Mouse (Mus musculus) adrenal gland (tissue): ENCODE data around the gene Hsd17b14.

ENCODE experiments used
- intact Hi-C: fragments of 180-260 bp; cut with DNase I; formaldehyde crosslinking; loops from one replicate; pipeline ENCODE4 v1.15.1; 2025

Gene Hsd17b14

DNA sequence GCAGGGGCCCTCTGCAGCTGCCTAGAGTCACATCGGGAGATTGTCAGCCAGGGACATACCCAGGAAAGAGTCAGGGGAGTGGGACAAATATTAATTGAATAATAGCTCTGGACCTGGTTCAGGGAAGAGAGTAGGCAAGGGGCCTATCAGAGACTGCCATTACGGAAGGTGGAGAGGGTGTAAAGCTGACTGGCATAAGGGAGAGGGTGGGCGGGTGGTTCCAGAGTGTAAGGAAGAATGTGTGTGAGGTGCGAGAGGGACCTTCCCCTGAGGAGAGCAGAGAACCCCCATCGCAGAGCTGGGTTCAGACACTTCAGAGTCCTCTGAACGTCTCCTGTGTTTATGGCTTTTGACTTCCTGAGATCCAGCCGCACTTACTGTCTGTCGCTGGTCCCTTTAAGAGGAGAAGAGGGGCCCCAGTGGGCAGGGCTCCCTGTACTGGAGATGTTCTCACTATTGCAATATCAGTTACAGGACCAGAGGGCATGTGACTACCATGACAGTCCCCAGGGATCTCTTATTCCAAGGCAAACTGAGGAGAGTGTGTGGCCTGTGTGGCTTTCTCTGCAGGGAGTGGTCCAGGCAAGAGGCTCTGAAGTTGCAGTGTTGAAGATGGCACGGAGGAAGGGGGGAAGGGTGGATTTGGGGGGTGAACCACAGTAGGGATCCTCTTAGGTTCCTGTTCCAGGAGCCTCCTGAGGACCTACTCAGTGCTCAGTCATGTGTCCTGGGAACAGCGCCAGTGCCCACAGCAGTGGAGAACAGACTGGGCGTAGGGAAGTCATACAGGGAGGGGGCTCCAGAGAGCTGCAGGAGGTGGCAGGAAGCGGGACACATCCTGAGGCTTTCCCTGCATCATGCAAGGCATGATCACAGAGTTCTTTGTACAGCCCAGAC lies 7.2 kb downstream of the Hsd17b14 start:
- intact Hi-C loops: loop anchor here (5.0 kb wide), 1 partner anchor 110 kb away; no protein-coding TSS in a partner anchor

DNA sequence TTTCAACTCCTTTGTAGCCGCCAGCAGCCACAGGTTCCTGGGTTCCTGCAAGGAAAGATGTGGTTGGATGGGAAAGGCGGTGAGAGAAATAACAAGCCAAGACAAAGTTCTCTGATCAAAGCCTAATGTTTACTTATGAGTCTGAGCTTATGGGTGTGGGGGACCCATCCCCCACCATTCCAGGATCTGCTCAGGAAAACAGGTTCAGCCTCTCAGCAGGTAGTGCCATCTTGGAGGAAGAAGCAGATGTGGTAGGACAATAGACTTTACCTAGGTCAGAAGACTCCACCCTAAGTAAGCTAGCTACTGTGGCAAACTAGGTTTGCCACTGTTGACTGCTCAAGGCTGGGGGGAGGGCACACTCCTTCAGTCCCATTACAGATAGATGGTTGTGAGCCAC lies 10.1 kb downstream of the Hsd17b14 start:
- intact Hi-C loops: loop anchor here (5.0 kb wide), 1 partner anchor 113 kb away; no protein-coding TSS in a partner anchor

DNA sequence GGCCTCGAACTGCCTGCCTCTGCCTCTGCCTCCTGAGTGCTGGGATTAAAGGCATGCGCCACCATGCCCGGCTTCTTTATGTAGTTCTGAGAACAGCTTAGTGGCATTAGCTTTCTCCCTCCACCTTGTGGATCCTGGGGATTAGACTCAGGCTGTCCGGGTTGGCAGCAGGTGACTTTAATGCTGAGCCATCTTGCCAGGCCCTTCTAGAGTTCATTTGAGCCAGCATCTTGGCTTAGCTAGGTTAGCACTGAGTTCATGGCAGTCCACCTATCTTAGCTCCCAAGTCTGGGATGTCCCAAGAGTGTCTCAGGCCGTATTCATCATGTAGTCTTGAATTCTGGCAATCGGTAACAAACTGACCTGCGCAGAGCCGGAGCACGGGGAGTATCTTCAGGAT lies 10.8 kb downstream of the Hsd17b14 start:
- intact Hi-C loops: no loop called here

DNA sequence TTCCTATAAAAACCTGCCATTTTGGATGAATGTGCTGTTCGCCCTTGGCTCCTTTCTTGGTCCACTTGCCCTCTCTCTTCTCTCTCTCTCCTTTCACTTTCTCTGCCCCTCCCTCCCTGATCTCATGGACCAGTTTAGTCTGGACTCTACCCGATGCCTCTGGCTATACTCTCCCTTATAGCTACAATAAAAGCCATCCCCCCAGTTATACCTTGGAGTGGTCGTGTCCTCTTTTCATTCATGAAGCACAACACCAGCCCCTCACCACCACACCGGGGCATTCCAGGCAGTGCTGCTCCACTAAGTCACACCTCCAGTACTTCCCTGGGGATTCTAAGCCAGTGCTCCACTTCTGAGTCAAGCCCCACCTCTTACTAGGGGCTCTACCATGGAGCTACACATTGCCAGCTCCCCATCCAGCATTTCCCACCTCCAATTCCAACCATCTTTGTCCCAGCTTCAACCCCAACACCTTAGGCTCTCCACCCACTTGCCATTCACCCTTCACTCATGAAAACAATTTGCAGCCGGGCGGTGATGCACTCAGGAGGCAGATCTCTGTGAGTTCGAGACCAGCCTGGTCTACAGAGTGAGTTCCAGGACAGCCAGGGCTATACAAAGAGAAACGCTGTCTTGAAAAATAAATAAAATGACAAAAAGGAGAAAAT lies 12.6 kb downstream of the Hsd17b14 start:
- intact Hi-C loops: no loop called here

DNA sequence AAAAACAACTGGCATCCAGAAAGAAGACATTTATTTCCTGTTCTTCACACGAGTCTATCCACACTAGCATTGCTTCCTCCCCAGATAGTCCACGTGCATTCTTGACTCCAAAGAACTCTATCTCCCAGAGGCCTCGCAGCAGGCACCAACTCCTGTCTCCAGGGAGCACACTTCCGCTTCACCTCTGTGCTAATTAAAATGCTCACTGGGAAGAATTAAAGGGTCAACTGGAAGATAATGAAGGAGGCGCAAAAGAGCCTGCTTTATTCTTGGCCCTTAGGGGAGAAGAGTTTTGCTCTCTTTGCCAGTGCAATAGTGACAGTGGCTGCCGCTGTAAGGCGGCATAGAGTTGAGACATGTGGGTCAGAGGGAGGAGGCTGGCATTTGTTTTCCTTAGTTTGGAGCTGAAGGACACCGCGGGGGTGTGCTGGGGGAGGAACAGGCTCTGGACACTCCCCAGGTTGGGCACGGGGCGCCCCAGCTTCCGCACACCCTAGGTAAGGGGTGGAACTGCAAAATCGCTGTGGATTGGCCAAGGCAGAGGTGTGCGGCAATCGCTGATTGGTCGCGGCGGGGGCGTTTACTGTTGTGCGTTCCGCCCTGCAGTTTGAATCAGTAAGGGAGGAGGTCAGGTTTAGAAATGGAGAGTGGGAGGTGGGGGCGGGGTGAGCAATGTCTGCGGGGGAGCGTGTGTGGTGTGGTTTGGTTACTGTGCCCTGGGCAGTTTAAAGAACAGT lies 13.3 kb downstream of the Hsd17b14 start:
- intact Hi-C loops: no loop called here

DNA sequence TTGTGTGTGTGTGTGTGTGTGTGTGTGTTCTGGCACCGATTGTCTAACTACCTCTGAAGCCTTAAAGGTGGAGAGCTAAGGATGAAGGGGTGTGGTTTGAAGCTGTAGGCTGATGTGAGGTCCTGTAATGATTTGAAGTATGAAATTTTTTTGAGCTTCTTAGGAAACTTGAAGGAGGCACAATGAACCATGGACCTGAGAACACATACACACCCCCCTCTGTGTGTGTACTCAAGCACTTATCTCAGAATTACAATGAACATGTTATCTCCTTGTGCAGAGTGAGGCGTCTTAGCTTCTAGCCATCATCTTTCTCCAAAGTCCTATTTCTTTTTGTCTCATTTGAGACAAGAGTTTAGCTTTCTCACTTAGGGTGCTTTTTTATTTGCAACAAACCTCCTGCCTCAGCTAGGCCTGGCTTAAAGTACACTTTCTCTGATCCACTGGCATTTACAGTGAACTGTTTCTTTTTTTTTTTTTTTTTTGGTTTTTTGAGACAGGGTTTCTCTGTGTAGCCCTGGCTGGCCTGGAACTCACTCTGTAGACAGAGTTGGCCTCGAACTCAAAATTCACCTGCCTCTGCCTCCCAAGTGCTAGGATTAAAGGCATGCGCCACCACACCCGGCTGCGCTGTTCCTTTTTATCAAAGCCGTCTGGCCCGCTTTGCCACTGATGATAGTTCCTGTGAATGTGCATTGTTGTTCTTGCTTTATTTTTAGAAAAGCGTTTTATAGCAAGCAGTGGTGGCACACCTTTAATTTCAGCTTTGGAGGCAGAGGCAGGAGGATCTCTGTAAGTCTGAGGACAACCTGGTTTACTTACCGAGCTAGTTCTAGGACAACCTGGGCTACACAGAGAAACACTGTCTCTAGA lies 14.1 kb downstream of the Hsd17b14 start:
- intact Hi-C loops: no loop called here

DNA sequence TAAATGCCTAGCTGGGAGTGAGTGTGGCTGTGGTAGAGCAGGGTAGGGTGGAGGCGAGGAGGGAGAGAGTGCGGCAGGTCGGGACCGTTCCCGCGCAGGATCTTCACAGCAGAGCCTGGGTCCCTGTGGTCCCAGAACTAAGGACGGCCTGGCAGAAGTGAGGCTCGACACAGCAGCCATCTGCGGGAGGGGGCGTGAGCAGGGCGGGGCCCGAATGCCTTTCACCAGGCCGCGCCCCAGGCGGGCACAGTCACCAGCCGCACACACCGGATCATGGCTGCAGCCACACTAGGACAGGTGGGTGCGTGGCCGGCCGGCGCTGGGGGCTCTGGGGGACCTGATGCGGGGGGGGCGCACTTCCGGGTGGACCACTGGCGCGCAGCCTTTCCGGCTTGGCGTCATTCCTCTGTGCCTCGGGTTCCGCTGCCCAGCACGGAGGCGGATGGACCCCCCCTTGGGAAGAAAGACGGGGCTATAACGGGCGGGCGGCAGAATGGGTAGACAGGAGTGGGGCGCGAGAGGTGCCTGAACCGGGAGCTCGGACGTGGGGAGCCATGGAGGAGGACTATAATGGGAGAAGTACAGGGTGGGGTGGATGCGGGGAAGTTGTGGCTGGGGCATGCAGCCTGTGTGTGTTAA lies 15.5 kb downstream of the Hsd17b14 start, which contains the start of gene Bcat2:
Gene Bcat2, plus strand, starts transcription at position 51 of the 639 bp plus-strand sequence.
- intact Hi-C loops: no loop called here

DNA sequence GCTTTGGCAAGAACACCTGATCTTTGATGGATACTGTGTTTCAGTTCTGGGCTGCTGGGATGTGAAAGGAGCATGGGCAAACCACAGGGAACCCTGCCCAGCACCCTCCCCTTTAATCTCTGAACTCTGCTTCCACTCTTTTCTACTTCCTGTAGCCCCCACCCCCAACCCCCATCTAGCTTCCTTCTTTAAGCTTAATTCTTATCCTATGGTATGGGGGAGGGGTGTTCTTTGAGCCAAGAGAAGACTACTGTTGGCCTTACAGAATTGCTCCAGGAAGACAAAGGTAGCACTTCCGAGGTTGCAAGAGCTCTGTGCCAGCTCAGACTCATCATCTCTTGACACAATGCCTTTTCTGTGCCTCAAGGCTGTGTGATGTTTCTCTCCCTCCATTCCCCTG lies 17.3 kb downstream of the Hsd17b14 start:
- intact Hi-C loops: no loop called here

DNA sequence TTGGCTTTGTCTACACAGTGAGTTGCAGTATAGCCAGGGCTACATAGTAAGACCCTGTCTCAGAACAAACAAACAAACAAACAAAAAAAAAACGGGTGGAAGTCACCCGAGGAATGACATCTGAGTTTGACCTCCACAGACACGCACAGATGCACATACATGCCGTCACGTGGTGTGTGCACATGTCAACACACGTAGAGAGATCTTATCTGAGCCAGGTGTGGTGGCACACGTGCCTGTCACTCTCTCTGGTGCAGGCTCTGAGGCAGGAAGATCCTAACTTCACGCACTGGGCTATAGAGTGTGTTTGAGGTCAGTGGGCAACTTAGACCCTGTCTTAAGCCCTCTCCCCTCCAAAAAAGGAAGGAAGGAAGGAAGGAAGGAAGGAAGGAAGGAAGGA lies 19.3 kb downstream of the Hsd17b14 start:
- intact Hi-C loops: no loop called here

DNA sequence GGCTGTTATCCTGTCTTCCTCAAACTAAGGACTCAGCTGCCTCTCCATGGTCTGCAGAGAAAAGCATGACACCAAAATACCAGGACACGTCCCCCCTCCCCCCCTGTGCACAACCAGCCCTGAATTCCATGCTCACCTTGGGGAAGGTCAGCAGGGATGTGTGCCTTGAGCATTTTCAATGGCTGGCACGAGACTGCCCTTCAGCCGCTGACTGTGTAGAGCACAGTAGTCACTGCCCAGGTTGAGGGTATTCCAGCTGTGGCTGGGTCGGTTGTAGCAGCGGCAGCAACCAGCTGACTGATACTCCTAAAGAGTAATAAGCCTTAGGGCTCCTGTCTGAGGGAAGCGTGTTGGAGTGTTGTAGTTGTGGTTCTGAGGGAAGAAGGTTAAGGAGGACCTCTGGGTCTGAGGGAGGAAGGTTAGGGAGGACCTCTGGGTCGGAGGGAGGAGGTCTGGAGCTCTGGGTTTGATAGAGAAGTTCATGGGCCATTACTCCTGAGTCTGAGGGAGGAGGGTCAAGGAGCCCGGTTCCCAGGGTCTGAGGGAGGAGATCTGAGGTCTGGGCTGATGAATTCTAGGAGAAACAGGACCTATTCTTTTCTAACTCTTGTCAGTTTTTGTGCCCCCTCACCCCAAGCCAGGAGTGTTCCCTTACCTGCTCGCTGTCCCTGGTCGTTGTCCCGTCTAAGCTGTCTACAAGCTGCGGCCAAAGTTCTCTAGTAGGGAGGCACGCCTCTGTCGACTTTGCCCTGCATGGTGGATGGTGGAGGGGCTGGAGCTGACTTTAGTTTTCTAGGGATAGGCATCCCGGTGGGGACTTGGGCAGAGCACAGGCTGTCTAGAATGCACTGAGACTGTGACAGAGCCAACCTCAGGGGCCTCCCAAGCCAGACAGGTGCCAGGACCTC lies 20.0 kb downstream of the Hsd17b14 start:
- intact Hi-C loops: no loop called here

DNA sequence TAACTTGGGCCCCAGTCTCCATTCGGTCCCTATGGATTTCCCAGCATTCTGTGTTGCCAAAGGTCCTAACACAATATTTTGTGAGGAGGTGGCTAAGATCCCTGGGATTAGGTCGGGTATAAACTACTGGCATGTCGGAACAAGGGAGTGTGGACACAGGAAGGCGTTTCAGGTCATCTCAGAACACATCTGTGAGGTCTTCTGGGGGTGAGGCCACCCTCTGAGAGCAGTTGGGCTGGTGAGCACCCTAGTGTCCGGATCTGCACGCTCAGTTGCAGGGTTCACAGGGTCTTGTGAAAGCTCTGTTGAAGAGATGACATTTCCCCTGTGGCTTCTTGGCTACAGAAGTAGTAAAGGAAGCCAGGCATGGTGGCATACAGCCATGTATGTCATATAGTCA lies 31.2 kb downstream of the Hsd17b14 start:
- intact Hi-C loops: no loop called here

DNA sequence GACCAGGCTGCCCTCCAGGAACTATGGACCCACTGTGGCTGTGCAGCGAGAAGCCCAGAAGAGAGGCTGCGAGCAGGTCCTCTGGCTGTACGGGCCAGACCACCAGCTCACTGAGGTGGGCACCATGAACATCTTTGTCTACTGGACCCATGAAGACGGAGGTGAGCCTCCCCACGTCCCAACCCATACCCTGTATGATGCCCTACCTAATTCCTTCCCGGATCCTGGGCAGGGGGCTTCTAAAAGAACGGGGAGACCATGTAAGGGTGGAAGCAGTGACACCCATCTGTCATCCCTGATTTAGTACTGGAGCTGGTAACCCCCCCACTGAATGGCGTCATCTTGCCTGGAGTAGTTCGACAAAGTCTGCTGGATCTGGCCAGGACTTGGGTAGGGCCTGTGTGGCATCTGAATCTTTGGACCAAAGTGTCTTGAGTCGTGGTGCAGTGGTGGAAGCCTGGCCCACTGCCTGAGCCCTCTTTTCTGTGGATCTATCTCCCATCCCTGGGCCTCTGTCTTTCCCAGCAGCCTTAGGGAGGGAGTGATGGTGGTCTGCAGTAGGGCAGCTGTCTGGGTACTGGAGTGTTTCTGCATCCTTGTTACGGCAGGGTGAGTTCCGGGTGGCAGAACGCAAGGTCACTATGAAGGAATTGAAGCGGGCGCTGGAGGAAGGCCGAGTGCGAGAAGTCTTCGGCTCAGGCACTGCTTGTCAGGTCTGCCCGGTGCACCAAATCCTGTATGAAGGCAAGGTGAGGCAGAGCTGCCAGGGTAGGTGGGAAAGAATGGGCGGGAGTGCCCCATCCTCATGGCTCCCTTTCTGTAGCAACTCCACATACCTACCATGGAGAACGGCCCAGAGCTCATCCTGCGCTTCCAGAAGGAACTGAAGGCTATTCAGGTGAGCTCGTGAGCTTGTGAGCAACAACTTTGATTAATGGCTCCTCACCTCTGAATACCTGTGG lies 33.2 kb downstream of the Hsd17b14 start:
- intact Hi-C loops: no loop called here

DNA sequence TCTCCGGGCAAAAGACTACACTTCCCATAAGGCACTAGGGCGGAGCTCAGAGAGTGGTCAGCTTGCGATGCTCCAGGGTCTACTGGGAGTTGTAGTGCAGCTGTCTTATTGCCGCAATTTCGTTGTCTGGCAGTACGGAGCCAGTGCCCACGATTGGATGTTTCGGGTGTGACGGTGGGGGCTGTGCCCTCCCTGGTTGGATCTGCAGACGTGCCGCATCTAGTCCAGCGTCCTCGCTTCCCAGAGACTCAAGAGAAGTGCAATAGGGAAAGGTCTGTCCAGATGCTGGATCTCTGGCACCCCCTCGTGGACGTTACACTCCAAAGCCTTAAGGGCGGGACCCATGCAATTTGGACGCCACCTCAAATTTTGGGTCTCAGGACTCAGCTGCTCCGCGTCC lies 34.5 kb downstream of the Hsd17b14 start:
- intact Hi-C loops: no loop called here

DNA sequence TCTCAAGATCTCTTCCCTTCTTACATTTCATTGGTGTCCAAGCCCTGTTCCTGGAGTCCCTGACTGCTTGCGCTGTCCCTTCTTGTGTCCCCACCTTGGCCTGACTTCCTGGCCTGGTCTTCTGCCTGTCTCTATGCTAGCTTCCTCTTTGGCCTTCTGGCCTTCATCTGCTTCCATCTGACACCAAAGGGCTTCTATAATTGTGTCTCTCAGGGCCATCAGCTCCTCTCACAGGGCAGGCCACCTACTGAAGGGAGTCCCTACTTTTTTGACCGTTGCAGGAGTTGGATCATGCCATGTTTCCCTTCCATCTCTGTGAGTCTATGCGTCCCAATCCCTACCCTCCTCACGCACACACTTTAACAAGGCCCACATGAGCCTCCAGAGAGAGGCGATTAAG lies 35.2 kb downstream of the Hsd17b14 start:
- intact Hi-C loops: loop anchor here (5.0 kb wide), 2 partner anchors 33 to 92 kb away; partner anchors contain the start of gene Ntn5

DNA sequence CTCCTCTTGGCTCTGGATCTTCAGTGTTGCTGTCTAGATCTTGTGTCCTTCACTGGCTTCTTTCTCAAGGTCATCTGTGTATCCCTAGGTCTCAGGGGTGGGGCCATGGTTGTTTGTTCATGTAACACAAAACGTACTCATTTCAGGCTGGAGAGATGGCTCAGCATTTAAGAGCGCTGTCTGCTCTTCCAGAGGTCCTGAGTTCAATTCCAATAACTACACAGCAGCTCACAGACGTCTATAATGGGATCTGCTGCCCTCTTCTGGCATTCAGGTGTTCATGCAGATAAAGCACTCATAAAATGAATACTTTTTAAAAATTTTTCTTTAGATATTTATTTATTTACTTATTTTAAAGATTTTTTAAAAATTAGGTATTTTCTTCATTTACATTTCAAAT lies 36.2 kb downstream of the Hsd17b14 start:
- intact Hi-C loops: loop anchor here (5.0 kb wide), 2 partner anchors 34 to 91 kb away; partner anchors contain the start of gene Ntn5

DNA sequence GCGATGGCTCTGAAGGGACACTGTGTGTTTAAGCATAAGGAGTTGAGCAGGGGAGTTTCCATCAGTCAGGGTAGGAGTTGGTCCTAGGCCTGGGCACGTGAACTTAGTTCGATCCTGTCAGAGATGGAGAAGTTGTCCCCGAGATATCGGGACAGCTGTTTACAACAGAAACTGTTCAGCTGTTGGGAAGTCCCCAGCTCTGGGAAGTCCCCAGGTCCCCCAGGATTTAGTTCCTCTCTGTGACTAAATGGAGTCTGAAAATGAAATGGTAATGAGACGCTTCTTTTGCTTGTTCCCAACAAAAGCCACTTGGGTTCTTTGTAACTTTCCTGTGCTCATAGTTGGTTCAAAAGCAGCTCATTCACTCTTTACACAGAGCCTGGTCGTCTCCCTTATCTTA lies 37.2 kb downstream of the Hsd17b14 start:
- intact Hi-C loops: loop anchor here (5.0 kb wide), 2 partner anchors 35 to 90 kb away; partner anchors contain the start of gene Ntn5

DNA sequence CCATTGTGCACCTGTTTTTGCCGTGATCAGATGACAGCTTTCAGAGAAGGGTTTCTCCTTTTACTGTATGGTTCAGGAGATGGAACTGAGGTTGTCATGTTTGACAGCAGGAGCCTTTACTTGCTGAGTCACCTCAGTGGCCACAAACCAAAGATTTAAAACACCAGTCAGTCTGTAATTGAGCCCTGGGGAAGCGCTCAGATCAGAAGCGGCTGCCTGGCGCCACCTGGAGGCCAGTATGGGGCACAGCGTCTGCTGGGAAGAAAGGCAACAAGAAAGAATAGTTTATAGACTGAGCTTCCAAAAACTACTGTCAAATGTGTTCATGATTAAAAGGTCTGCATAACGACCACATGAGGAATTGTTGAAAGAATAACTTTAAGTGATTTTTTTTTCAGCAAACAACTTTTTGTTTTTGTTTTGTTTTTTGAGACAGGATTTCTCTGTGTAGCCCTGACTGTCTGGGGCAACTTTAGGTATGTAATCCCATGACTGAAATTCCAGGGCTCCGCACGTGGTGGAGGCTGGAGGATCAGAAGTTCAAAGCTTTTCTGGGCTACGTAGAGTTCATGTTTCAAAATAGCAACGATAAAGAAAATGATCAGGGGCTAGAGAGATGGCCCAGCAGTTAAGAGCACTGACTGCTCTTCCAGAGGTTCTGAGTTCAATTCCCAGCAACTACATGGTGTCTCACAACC lies 38.6 kb downstream of the Hsd17b14 start:
- intact Hi-C loops: loop anchor here (5.0 kb wide), 2 partner anchors 36 to 89 kb away; partner anchors contain the start of gene Ntn5
